Mouse (Mus musculus) G1E (cell line): ENCODE results near the gene Psip1. TPM values are rescaled to one million over a fixed set of nuclear protein-coding genes. Genes with fewer than 3 reads are reported as not detected.
A peak's percentile ranks its signal among the peaks of the same experiment; 100 is the strongest.

Experiments
- ATAC-seq: 2 replicates; pipeline ENCODE4 v1.8.0; 2016; ENCODE audit warnings: mild to moderate bottlenecking; ENCODE audit not compliant: insufficient number of reproducible peaks, poor library complexity, low FRiP score, severe bottlenecking; ENCODE audit errors: extremely low read depth
- DNase-seq: peaks from one replicate; pipeline ENCODE4 v3.0.0; 2012; ENCODE audit warnings: low spot score
- H3K27me3 ChIP-seq: 2 replicates; pipeline ENCODE4 v1.6.1; 2012; ENCODE audit warnings: mild to moderate bottlenecking, low read length, inconsistent platforms; ENCODE audit not compliant: insufficient read depth
- H3K36me3 ChIP-seq: replicated peaks from 2 replicates; pipeline ENCODE3; 2012; ENCODE audit warnings: mild to moderate bottlenecking, inconsistent platforms
- H3K4me1 ChIP-seq: 2 replicates; pipeline ENCODE4 v1.6.1; 2012; ENCODE audit warnings: low read depth, low read length, inconsistent platforms, mixed read lengths; ENCODE audit not compliant: insufficient read depth
- H3K4me3 ChIP-seq: 2 replicates; pipeline ENCODE4 v1.5.1; 2012; ENCODE audit warnings: low read depth, mild to moderate bottlenecking, inconsistent platforms, low read length, moderate library complexity, mixed read lengths
- H3K9me3 ChIP-seq: replicated peaks from 2 replicates; pipeline ENCODE4 v1.6.1; 2012; ENCODE audit warnings: inconsistent platforms
- CTCF ChIP-seq: IDR thresholded peaks from 2 replicates; pipeline ENCODE4 v1.5.1; 2012; ENCODE audit warnings: low read depth, low read length, inconsistent platforms, mixed read lengths
- GATA1 ChIP-seq: IDR thresholded peaks from 2 replicates; pipeline ENCODE4 v1.6.1; 2012; ENCODE audit warnings: borderline replicate concordance, low read length, inconsistent platforms, mixed read lengths
- GATA2 ChIP-seq: IDR thresholded peaks from 2 replicates; pipeline ENCODE4 v1.6.1; 2012; ENCODE audit warnings: low read depth, low read length, inconsistent platforms, borderline replicate concordance
- POLR2AphosphoS5 ChIP-seq: IDR thresholded peaks from 2 replicates; pipeline ENCODE4 v1.6.1; 2012; ENCODE audit warnings: low read depth, low read length, inconsistent platforms; ENCODE audit not compliant: insufficient replicate concordance
- TAL1 ChIP-seq: conservative IDR thresholded peaks from 2 replicates; pipeline ENCODE4 v1.6.1; 2012; ENCODE audit warnings: low read depth, low read length, inconsistent platforms, mixed read lengths
- polyA plus RNA-seq: library from polyadenylated mRNA; stranded (reverse); fragments of >175 nt; gene quantifications from 2 replicates; pipeline ENCODE4 v1.2.3, GENCODE M21; 2012
- total RNA-seq, 2 experiments: library from RNA; stranded (forward) in 1 of 2; stranded (reverse) in 1 of 2; fragments of 200-1000 nt in 1 of 2; fragments of >200 nt in 1 of 2; fragmentation: Nextera tagmentation in 1 of 2; gene quantifications; 2 replicates each; pipeline ENCODE4 v1.2.3; 2014 to 2017

Gene Psip1
- total and polyA plus RNA-seq, 3 experiments, result 67.3 to 252 (median 170) TPM

DNA sequence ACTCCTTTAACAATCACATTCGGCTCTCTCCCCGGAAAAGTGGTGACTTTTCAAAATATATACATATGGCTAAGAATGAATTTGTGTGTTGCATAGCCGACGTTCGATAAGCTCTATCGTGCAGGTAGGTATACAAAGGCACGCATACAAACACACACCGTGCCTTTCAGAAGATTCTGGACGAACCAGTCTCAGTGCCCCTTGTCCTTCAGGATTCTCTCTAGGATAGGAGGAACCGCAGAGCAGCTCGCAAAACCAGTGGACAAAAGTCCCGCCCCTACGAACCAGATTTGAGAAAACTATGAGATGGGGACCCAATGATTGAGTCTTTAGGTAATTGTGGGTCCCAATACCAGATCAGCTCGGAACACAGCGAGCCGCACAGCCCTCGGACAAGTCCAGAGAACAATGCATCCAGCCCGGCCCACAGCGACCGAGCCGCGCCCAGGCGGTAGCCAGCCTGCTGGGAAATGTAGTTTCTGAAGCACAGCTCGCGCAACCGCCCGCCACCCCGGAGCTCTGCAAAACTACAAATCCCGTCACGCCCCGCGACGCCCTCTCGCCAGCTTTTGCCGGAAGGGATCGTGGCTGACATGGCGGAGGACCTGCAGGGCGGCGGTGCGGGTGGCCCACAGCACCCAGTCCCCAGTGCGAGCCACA is 69.0 kb downstream of the Psip1 start, which contains the start of gene Snapc3:
Gene Snapc3 (plus strand): TSS at position 565 of the 660 bp plus-strand sequence.
- H3K9me3 ChIP-seq, result no peaks in the 10 kb centered on the region
- TF ChIP-seq GATA1, result no peak
- TF ChIP-seq TAL1, result no peak
- TF ChIP-seq GATA2, result no peak
- TF ChIP-seq CTCF, result no peak
- no peak for TF ChIP-seq POLR2AphosphoS5
- peaks cover 13% of the 10 kb centered on the region for H3K4me1 ChIP-seq
- H3K27me3 ChIP-seq, result no peaks in the 10 kb centered on the region; the same call in 1 of the 2 replicates
- DNase-seq (peak; percentile 93), ATAC-seq (peak; percentile 96)
- peaks cover 12% of the 10 kb centered on the region for H3K36me3 ChIP-seq
- peak within 1 kb of the TSS; percentile 99 for H3K4me3 ChIP-seq

DNA sequence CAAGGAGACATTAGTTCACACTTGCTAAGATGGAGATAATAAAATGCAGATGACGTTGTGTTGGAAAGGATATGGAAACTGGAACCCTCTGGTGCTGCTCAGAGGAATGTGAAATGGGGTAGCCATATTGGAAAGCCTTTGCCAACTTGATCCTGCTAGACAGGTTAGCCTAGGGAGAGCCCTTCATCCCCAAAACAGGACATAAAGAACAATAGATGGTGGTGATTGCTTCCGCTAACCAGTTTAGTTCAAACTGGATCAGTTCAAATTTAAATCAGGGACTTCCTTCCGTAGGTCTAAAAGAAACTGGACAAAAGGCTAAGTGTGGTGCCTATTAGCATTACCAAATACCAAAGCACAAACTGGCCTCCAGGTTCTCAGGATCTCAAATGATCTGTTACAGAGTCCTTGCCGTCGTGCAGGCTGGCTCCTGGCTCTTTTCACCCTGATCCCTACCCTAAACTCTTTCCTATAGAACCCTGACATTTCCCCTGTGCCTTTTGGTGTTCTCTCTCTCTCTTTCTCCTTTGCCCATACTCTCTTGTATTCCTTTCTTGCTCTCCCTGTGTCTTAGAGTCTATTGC is 71.9 kb downstream of the Psip1 start:
- no peak overlapping the region for H3K4me3 ChIP-seq
- DNase-seq (no peak), ATAC-seq (no peak)
- H3K9me3 ChIP-seq, result no peaks in the 10 kb centered on the region
- H3K36me3 ChIP-seq, result peaks cover 2% of the 10 kb centered on the region
- TF ChIP-seq TAL1 (no peak), GATA2 (no peak), POLR2AphosphoS5 (no peak), GATA1 (no peak), CTCF (no peak)
- H3K4me1 ChIP-seq, result peaks cover 13% of the 10 kb centered on the region
- no peaks in the 10 kb centered on the region; the same call in 1 of the 2 replicates for H3K27me3 ChIP-seq

DNA sequence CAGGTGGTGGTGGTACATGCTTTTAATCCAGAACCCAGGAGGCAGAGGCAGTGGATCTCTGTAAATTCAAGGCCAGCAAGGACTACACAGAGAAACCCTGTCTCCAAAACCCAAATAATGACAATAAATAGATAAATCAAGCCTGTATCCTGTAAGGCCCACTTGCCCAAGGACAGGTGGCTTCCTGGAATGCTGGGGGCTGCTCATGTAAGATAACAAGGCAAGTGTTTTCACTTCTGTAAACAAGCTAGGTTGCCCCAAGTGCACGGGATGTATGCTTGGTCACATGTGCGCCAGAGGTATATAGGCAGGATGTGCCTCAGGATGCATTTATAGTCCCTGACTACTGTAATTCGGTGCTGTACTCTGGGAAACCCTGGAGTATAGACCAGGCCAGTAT is 74.2 kb downstream of the Psip1 start:
- TF ChIP-seq TAL1 (no peak), POLR2AphosphoS5 (no peak), GATA2 (no peak), GATA1 (no peak), CTCF (no peak)
- Histone ChIP-seq H3K4me1 (peaks cover 8% of the 10 kb centered on the region), H3K9me3 (no peaks in the 10 kb centered on the region), H3K36me3 (no peaks in the 10 kb centered on the region), H3K4me3 (no peak overlapping the region), H3K27me3 (no peaks in the 10 kb centered on the region; the same call in 1 of the 2 replicates)
- ATAC-seq (no peak), DNase-seq (no peak)

DNA sequence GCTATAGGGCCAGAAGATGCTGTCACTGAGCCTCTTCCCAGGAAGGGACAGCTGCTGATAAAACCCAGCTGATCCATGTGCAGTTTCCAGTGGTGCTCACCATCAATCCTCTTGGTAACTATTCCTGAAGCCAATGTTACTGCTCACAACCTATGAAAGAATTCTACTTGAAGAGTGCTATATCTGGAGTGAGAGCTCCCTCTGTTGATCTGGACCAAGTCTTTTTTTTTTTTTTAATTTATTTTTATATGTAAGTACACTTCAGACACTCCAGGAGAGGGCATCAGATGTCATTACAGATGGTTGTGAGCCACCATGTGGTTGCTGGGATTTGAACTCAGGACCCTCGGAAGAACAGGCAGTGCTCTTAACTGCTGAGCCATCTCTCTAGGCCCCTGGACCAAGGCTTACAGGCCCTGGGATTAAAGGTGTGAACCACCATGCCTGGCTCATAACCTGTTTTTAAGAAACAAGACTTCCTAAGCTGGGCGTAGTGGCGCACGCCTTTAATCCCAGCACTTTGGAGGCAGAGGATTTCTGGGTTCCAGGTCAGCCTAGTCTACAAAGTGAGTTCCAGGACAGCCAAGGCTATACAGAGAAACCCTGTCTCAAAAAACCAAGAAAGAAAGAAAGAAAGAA is 76.3 kb downstream of the Psip1 start:
- no peak for ATAC-seq
- no peak for DNase-seq
- Histone ChIP-seq H3K27me3 (no peaks in the 10 kb centered on the region; the same call in 1 of the 2 replicates), H3K9me3 (no peaks in the 10 kb centered on the region), H3K4me1 (peaks cover 4% of the 10 kb centered on the region; the same call in 1 of the 2 replicates), H3K36me3 (no peaks in the 10 kb centered on the region), H3K4me3 (no peak overlapping the region)
- TF ChIP-seq GATA2 (no peak), CTCF (no peak), TAL1 (no peak), GATA1 (no peak), POLR2AphosphoS5 (no peak)

DNA sequence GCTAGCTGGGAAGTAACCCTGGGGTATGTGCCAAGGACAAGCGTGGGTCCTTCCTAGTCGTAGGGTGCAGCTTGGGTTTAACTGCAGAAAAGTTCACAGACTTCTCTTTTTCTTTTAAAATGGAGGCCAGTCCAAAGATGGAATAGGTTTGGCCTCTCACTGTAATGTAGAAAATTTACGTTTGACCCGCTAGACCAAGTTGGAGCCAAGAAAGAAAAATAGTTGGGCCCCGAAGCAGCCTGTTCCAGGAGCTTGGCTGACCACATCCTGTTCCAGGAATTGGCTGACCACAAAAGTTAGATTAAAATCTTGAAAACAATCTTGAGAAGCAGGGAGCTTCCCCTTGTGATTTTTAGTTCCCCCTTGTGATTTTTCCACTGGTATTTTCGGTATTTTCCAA is 78.6 kb downstream of the Psip1 start:
- DNase-seq (no peak), ATAC-seq (no peak)
- peaks cover 7% of the 10 kb centered on the region for H3K9me3 ChIP-seq
- H3K27me3 ChIP-seq, result no peaks in the 10 kb centered on the region
- H3K4me1 ChIP-seq, result peaks cover 4% of the 10 kb centered on the region; the same call in 1 of the 2 replicates
- no peak for TF ChIP-seq GATA2
- H3K4me3 ChIP-seq, result no peak overlapping the region
- no peaks in the 10 kb centered on the region for H3K36me3 ChIP-seq

Other genes with a start within 250 kb of the Psip1 start
- gene Ttc39b, start 162.2 kb downstream of the Psip1 start, total RNA-seq (2014; fragmentation: Nextera tagmentation), result not detected in 2 replicates
- gene Ttc39b, start 162.2 kb downstream of the Psip1 start, total RNA-seq (2017), result 0.49 and 0.52 TPM in 2 replicates
- not detected in 2 replicates for gene Ttc39b, start 162.2 kb downstream of the Psip1 start, polyA plus RNA-seq
- gene Snapc3, start 68.7 kb downstream of the Psip1 start, total RNA-seq (2014; fragmentation: Nextera tagmentation), result 48.3 and 61.4 TPM in 2 replicates
- 41.0 and 57.6 TPM in 2 replicates for gene Snapc3, start 68.7 kb downstream of the Psip1 start, total RNA-seq (2017)
- gene Snapc3, start 68.7 kb downstream of the Psip1 start, polyA plus RNA-seq, result 7.4 and 8.7 TPM in 2 replicates
- gene Ccdc171, start 39.1 kb upstream of the Psip1 start, total RNA-seq (2014; fragmentation: Nextera tagmentation), result 10.7 and 15.0 TPM in 2 replicates
- gene Ccdc171, start 39.1 kb upstream of the Psip1 start, total RNA-seq (2017), result 5.6 and 7.8 TPM in 2 replicates
- gene Ccdc171, start 39.1 kb upstream of the Psip1 start, polyA plus RNA-seq, result 1.4 and 1.8 TPM in 2 replicates